Mouse (Mus musculus) megakaryocyte, embryonic 14.5 days (primary cell): ENCODE measurements around the gene Ctnnbip1.

ENCODE experiments used
- FLI1 ChIP-seq: IDR thresholded peaks from 2 replicates; pipeline ENCODE4 v1.6.1; 2012; ENCODE audit warnings: low read length, inconsistent platforms, mixed read lengths
- GATA1 ChIP-seq: IDR thresholded peaks from 3 replicates; pipeline ENCODE4 v1.6.1; 2012; ENCODE audit warnings: mixed read lengths, low read length, inconsistent platforms, borderline replicate concordance

DNA sequence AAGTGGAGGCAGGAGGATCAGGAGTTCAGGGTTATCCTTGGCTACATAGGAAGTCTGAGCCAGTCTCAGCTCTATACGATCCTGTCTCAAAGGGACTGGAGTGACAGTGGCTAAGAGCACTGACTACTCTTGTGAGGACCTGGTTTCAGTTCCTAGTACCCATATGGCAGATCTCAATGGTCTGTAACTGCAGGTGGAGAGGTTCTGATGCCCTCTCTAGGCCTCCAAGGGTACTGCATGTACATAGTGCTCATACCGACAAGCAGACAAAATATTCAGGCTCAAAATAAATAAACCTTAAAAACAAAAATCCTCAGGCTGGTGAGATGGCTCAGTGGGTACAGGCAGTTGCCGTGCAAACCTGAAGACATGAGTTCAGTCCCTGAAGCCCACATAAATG, 26.9 kb upstream of the Ctnnbip1 start:
- TF ChIP-seq GATA1: no peak
- TF ChIP-seq FLI1: no peak
